8 mouse cellular contexts compared by ENCODE assay signal in genomic region chr5:136171363-136172341, GRCm38 (mm10). TPM values are rescaled to one million over a fixed set of nuclear protein-coding genes. Genes with fewer than 3 reads are reported as not detected.
A peak's percentile ranks its signal among the peaks of the same experiment; 100 is the strongest.
DNase-seq lines count a peak whose midpoint lies in the region; ATAC-seq and TF ChIP-seq lines count a peak whose summit lies in the region.

No protein-coding gene starts in this region.

- DNase-seq in heart, postnatal 25 days (ENCODE audit: low spot score) = no peak
- peak; percentile 64 for DNase-seq in embryonic facial prominence, embryonic 14.5 days (ENCODE audit: low spot score)
- DNase-seq in stomach, postnatal 0 days (ENCODE audit: low spot score) = peak; percentile 50
- DNase-seq in adrenal gland, adult 8-10 months = no peak

- H3K4me3 ChIP-seq in heart, embryonic 12.5 days = peak overlapping the region; percentile 59
- peak overlapping the region; percentile 59 for H3K4me3 ChIP-seq in embryonic facial prominence, embryonic 14.5 days (ENCODE audit: low read depth, low read length)
- peak overlapping the region; percentile 54 for H3K4me3 ChIP-seq in kidney, embryonic 14.5 days (ENCODE audit: low read length)
- peak overlapping the region; percentile 57; the same call in 1 of the 2 replicates for H3K4me3 ChIP-seq in stomach, postnatal 0 days (ENCODE audit: low read depth, low read length)

- ATAC-seq in heart, embryonic 12.5 days (ENCODE audit: insufficient number of reproducible peaks, low FRiP score) = peak; percentile 30; the same call in 1 of the 2 replicates
- ATAC-seq in CD4-positive, CD25-positive, alpha-beta regulatory T cell, adult 4 months = peak; percentile 52
- ATAC-seq in embryonic facial prominence, embryonic 14.5 days (ENCODE audit: low read depth) = no peak
- no peak for ATAC-seq in kidney, embryonic 14.5 days (ENCODE audit: low FRiP score, low TSS enrichment)
- peak; percentile 71 for ATAC-seq in megakaryocyte, adult 5-6 weeks (ENCODE audit: poor library complexity, severe bottlenecking)
- ATAC-seq in stomach, postnatal 0 days (ENCODE audit: low FRiP score, low TSS enrichment) = peak; percentile 39

- 29% methylated on average over 17 of the region's 17 CpGs for WGBS in heart, embryonic 12.5 days
- WGBS in embryonic facial prominence, embryonic 14.5 days = 28% methylated on average over 17 of the region's 17 CpGs
- 32% methylated on average over 17 of the region's 17 CpGs for WGBS in kidney, embryonic 14.5 days
- 24% methylated on average over 17 of the region's 17 CpGs for WGBS in stomach, postnatal 0 days

- no peaks in the 10 kb centered on the region for H3K27me3 ChIP-seq in heart, embryonic 12.5 days (replicated peaks)
- H3K27me3 ChIP-seq in embryonic facial prominence, embryonic 14.5 days (replicated peaks; ENCODE audit: control insufficient read depth, insufficient read depth, low read length) = no peaks in the 10 kb centered on the region
- H3K27me3 ChIP-seq in kidney, embryonic 14.5 days (ENCODE audit: control insufficient read depth, insufficient read depth, low read length) = no peaks in the 10 kb centered on the region
- H3K27me3 ChIP-seq in stomach, postnatal 0 days (ENCODE audit: control insufficient read depth, insufficient read depth, low read length) = no peaks in the 10 kb centered on the region

- no peak for TF ChIP-seq CTCF in stomach, postnatal 0 days (IDR thresholded peaks at IDR 0.05; ENCODE audit: low read depth)

- no peaks in the 10 kb centered on the region for H3K36me3 ChIP-seq in heart, embryonic 12.5 days
- H3K36me3 ChIP-seq in embryonic facial prominence, embryonic 14.5 days (ENCODE audit: control insufficient read depth, insufficient read depth, low read length) = peaks cover 6% of the 10 kb centered on the region; the same call in 1 of the 2 replicates
- no peaks in the 10 kb centered on the region for H3K36me3 ChIP-seq in kidney, embryonic 14.5 days (ENCODE audit: control insufficient read depth, insufficient read depth, low read length)
- no peaks in the 10 kb centered on the region for H3K36me3 ChIP-seq in stomach, postnatal 0 days (ENCODE audit: control insufficient read depth, insufficient read depth, low read length)

- no peak overlapping the region for H3K9ac ChIP-seq in heart, embryonic 12.5 days
- no peak overlapping the region; the same call in 1 of the 2 replicates for H3K9ac ChIP-seq in embryonic facial prominence, embryonic 14.5 days (ENCODE audit: low read depth, low read length)
- H3K9ac ChIP-seq in kidney, embryonic 14.5 days (ENCODE audit: low read depth, low read length) = no peak overlapping the region
- H3K9ac ChIP-seq in stomach, postnatal 0 days (ENCODE audit: low read length) = no peak overlapping the region

- H3K27ac ChIP-seq in heart, embryonic 12.5 days (ENCODE audit: poor library complexity, severe bottlenecking) = no peak overlapping the region
- peak overlapping the region; percentile 42 for H3K27ac ChIP-seq in embryonic facial prominence, embryonic 14.5 days (replicated peaks; ENCODE audit: low read depth, low read length)
- H3K27ac ChIP-seq in kidney, embryonic 14.5 days (ENCODE audit: low read depth, low read length) = no peak overlapping the region
- peak overlapping the region; percentile 88 for H3K27ac ChIP-seq in stomach, postnatal 0 days (replicated peaks)

- H3K4me1 ChIP-seq in heart, embryonic 12.5 days (replicated peaks) = peaks cover 5% of the 10 kb centered on the region
- peaks cover 7% of the 10 kb centered on the region for H3K4me1 ChIP-seq in embryonic facial prominence, embryonic 14.5 days (ENCODE audit: control insufficient read depth, insufficient read depth, low read length)
- H3K4me1 ChIP-seq in kidney, embryonic 14.5 days (ENCODE audit: control insufficient read depth, insufficient read depth, low read length) = peaks cover 13% of the 10 kb centered on the region; the same call in 1 of the 2 replicates
- H3K4me1 ChIP-seq in stomach, postnatal 0 days (replicated peaks; ENCODE audit: control insufficient read depth, insufficient read depth) = peaks cover 2% of the 10 kb centered on the region; the same call in 1 of the 2 replicates

- peaks cover 7% of the 10 kb centered on the region for H3K9me3 ChIP-seq in heart, embryonic 12.5 days (replicated peaks)
- 0 out of 2 replicates have a peak, but pooled peaks cover 6% of the 10 kb centered on the region for H3K9me3 ChIP-seq in embryonic facial prominence, embryonic 14.5 days (ENCODE audit: control insufficient read depth, low read length)
- no peaks in the 10 kb centered on the region for H3K9me3 ChIP-seq in kidney, embryonic 14.5 days (ENCODE audit: control insufficient read depth, low read length)
- no peaks in the 10 kb centered on the region for H3K9me3 ChIP-seq in stomach, postnatal 0 days (ENCODE audit: control insufficient read depth, low read length)

- H3K4me2 ChIP-seq in heart, embryonic 12.5 days = peak overlapping the region; percentile 94
- peak overlapping the region; percentile 98 for H3K4me2 ChIP-seq in embryonic facial prominence, embryonic 14.5 days (ENCODE audit: low read depth, low read length)
- H3K4me2 ChIP-seq in kidney, embryonic 14.5 days (replicated peaks; ENCODE audit: low read depth, low read length) = peak overlapping the region; percentile 84
- peak overlapping the region; percentile 87 for H3K4me2 ChIP-seq in stomach, postnatal 0 days (replicated peaks; ENCODE audit: low read depth)

- intact Hi-C loops in heart, postnatal 25 days (cut with DNase I) = no loop called here

- TF ChIP-seq EP300 in stomach, postnatal 0 days (optimal IDR thresholded peaks at IDR 0.05) = no peak

RNA-seq across cellular contexts. Expression of gene Orai2, which starts 1.1 kb away (rescaled TPM):
- 3.0 and 3.1 TPM in 2 replicates for polyA plus RNA-seq in heart, embryonic 12.5 days (2016; fragmentation: Nextera tagmentation; extraction: Ambion mirVana)
- 1 to 10 TPM in 1 of 2 experiments, under 1 TPM in 1; 0.87 to 1.2 TPM for total RNA-seq in heart, postnatal 25 days (2021)
- 10 to 100 TPM; 42.9 to 80.7 TPM for polyA plus RNA-seq in CD4-positive, CD25-positive, alpha-beta regulatory T cell, adult 4 months (2017; shearing (Covaris generic))
- polyA plus RNA-seq in embryonic facial prominence, embryonic 14.5 days (2014; fragmentation: Nextera tagmentation; extraction: Ambion mirVana) = 12.0 and 12.4 TPM in 2 replicates
- 5.6 and 6.6 TPM in 2 replicates for polyA plus RNA-seq in kidney, embryonic 14.5 days (2014; fragmentation: Nextera tagmentation; extraction: Ambion mirVana)
- 26.1 and 26.5 TPM in 2 replicates for total RNA-seq in megakaryocyte, adult 5-6 weeks (2015)
- total RNA-seq in megakaryocyte, adult 5-6 weeks (2017) = 42.8 and 48.1 TPM in 2 replicates
- polyA plus RNA-seq in stomach, postnatal 0 days (2015; fragmentation: Nextera tagmentation; extraction: Ambion mirVana) = 6.7 and 7.2 TPM in 2 replicates
- 1 to 10 TPM; 2.5 to 5.7 (median 4.6) TPM for total RNA-seq in adrenal gland, adult 8-10 months (2022)

RNA-seq across cellular contexts. Expression of gene Prkrip1, which starts 27.1 kb away (rescaled TPM):
- polyA plus RNA-seq in heart, embryonic 12.5 days (2016; fragmentation: Nextera tagmentation; extraction: Ambion mirVana) = 41.8 and 48.1 TPM in 2 replicates
- total RNA-seq in heart, postnatal 25 days (2021) = 10 to 100 TPM; 17.3 to 20.9 TPM
- 10 to 100 TPM; 31.0 to 49.0 TPM for polyA plus RNA-seq in CD4-positive, CD25-positive, alpha-beta regulatory T cell, adult 4 months (2017; shearing (Covaris generic))
- 48.0 and 52.0 TPM in 2 replicates for polyA plus RNA-seq in embryonic facial prominence, embryonic 14.5 days (2014; fragmentation: Nextera tagmentation; extraction: Ambion mirVana)
- 57.5 and 64.5 TPM in 2 replicates for polyA plus RNA-seq in kidney, embryonic 14.5 days (2014; fragmentation: Nextera tagmentation; extraction: Ambion mirVana)
- 8.7 and 15.7 TPM in 2 replicates for total RNA-seq in megakaryocyte, adult 5-6 weeks (2015)
- 46.0 and 50.7 TPM in 2 replicates for total RNA-seq in megakaryocyte, adult 5-6 weeks (2017)
- 30.6 and 34.1 TPM in 2 replicates for polyA plus RNA-seq in stomach, postnatal 0 days (2015; fragmentation: Nextera tagmentation; extraction: Ambion mirVana)
- 10 to 100 TPM; 28.2 to 37.8 (median 33.4) TPM for total RNA-seq in adrenal gland, adult 8-10 months (2022)

RNA-seq across cellular contexts. Expression of gene Alkbh4, which starts 35.7 kb away (rescaled TPM):
- polyA plus RNA-seq in heart, embryonic 12.5 days (2016; fragmentation: Nextera tagmentation; extraction: Ambion mirVana) = 14.4 and 16.8 TPM in 2 replicates
- total RNA-seq in heart, postnatal 25 days (2021) = 1 to 10 TPM; 5.3 to 6.0 TPM
- 10 to 100 TPM; 54.7 to 96.4 TPM for polyA plus RNA-seq in CD4-positive, CD25-positive, alpha-beta regulatory T cell, adult 4 months (2017; shearing (Covaris generic))
- polyA plus RNA-seq in embryonic facial prominence, embryonic 14.5 days (2014; fragmentation: Nextera tagmentation; extraction: Ambion mirVana) = 11.7 and 15.2 TPM in 2 replicates
- 12.5 and 16.0 TPM in 2 replicates for polyA plus RNA-seq in kidney, embryonic 14.5 days (2014; fragmentation: Nextera tagmentation; extraction: Ambion mirVana)
- 14.0 and 19.8 TPM in 2 replicates for total RNA-seq in megakaryocyte, adult 5-6 weeks (2015)
- total RNA-seq in megakaryocyte, adult 5-6 weeks (2017) = 11.2 and 15.2 TPM in 2 replicates
- polyA plus RNA-seq in stomach, postnatal 0 days (2015; fragmentation: Nextera tagmentation; extraction: Ambion mirVana) = 9.4 and 10.3 TPM in 2 replicates
- total RNA-seq in adrenal gland, adult 8-10 months (2022) = 10 to 100 TPM in 1 of 4 experiments, 1 to 10 TPM in 3; 8.3 to 11.1 (median 8.7) TPM

RNA-seq across cellular contexts. Expression of gene Lrwd1, which starts 35.8 kb away (rescaled TPM):
- 20.9 and 21.8 TPM in 2 replicates for polyA plus RNA-seq in heart, embryonic 12.5 days (2016; fragmentation: Nextera tagmentation; extraction: Ambion mirVana)
- 1 to 10 TPM; 5.0 to 6.3 TPM for total RNA-seq in heart, postnatal 25 days (2021)
- polyA plus RNA-seq in CD4-positive, CD25-positive, alpha-beta regulatory T cell, adult 4 months (2017; shearing (Covaris generic)) = 10 to 100 TPM; 26.1 to 58.9 TPM
- polyA plus RNA-seq in embryonic facial prominence, embryonic 14.5 days (2014; fragmentation: Nextera tagmentation; extraction: Ambion mirVana) = 29.7 and 32.0 TPM in 2 replicates
- polyA plus RNA-seq in kidney, embryonic 14.5 days (2014; fragmentation: Nextera tagmentation; extraction: Ambion mirVana) = 32.2 and 40.0 TPM in 2 replicates
- total RNA-seq in megakaryocyte, adult 5-6 weeks (2015) = 12.3 and 16.0 TPM in 2 replicates
- total RNA-seq in megakaryocyte, adult 5-6 weeks (2017) = 40.9 and 58.5 TPM in 2 replicates
- polyA plus RNA-seq in stomach, postnatal 0 days (2015; fragmentation: Nextera tagmentation; extraction: Ambion mirVana) = 8.5 and 9.2 TPM in 2 replicates
- total RNA-seq in adrenal gland, adult 8-10 months (2022) = 10 to 100 TPM; 10.8 to 21.6 (median 14.9) TPM

RNA-seq across cellular contexts. Expression of gene Polr2j, which starts 55.2 kb away (rescaled TPM):
- 147 and 161 TPM in 2 replicates for polyA plus RNA-seq in heart, embryonic 12.5 days (2016; fragmentation: Nextera tagmentation; extraction: Ambion mirVana)
- total RNA-seq in heart, postnatal 25 days (2021) = 10 to 100 TPM; 64.4 to 71.9 TPM
- polyA plus RNA-seq in CD4-positive, CD25-positive, alpha-beta regulatory T cell, adult 4 months (2017; shearing (Covaris generic)) = 100 to 1,000 TPM; 119 to 120 TPM
- 227 and 230 TPM in 2 replicates for polyA plus RNA-seq in embryonic facial prominence, embryonic 14.5 days (2014; fragmentation: Nextera tagmentation; extraction: Ambion mirVana)
- polyA plus RNA-seq in kidney, embryonic 14.5 days (2014; fragmentation: Nextera tagmentation; extraction: Ambion mirVana) = 270 and 326 TPM in 2 replicates
- 94.7 and 103 TPM in 2 replicates for total RNA-seq in megakaryocyte, adult 5-6 weeks (2015)
- 105 and 117 TPM in 2 replicates for total RNA-seq in megakaryocyte, adult 5-6 weeks (2017)
- polyA plus RNA-seq in stomach, postnatal 0 days (2015; fragmentation: Nextera tagmentation; extraction: Ambion mirVana) = 171 TPM in 2 replicates
- total RNA-seq in adrenal gland, adult 8-10 months (2022) = 10 to 100 TPM; 74.7 to 93.5 (median 85.9) TPM

Comparison
In these comparisons a context has a peak if more than half of its experiments do, and no peak if none do; other contexts are left out.
1. ATAC-seq: peak in heart, embryonic 12.5 days (single experiment), CD4-positive, CD25-positive, alpha-beta regulatory T cell, adult 4 months (single experiment), megakaryocyte, adult 5-6 weeks (single experiment) and stomach, postnatal 0 days (single experiment); none in embryonic facial prominence, embryonic 14.5 days (single experiment) and kidney, embryonic 14.5 days (single experiment).
2. H3K27ac ChIP-seq: peak in embryonic facial prominence, embryonic 14.5 days (single experiment) and stomach, postnatal 0 days (single experiment); none in heart, embryonic 12.5 days (single experiment) and kidney, embryonic 14.5 days (single experiment).
3. DNase-seq: peak in embryonic facial prominence, embryonic 14.5 days (single experiment) and stomach, postnatal 0 days (single experiment); none in heart, postnatal 25 days (single experiment) and adrenal gland, adult 8-10 months (single experiment).
4. Peak in every context shown above with its lines, with median percentiles within 50 percentile points of each other: H3K4me2 ChIP-seq and H3K4me3 ChIP-seq.